Mouse (Mus musculus): ENCODE data around the gene Cyld. TPM values are rescaled to one million over a fixed set of nuclear protein-coding genes. Genes with fewer than 3 reads are reported as not detected.
"Not testable (repeated sequence)": the region's sequence is repeated elsewhere in the genome, so short reads cannot be mapped to it uniquely, and the experiment has no call there.

The Cyld gene
- 14.3 and 16.8 TPM in 2 replicates for polyA plus RNA-seq (2015; fragmentation: Nextera tagmentation; extraction: Ambion mirVana)

DNA sequence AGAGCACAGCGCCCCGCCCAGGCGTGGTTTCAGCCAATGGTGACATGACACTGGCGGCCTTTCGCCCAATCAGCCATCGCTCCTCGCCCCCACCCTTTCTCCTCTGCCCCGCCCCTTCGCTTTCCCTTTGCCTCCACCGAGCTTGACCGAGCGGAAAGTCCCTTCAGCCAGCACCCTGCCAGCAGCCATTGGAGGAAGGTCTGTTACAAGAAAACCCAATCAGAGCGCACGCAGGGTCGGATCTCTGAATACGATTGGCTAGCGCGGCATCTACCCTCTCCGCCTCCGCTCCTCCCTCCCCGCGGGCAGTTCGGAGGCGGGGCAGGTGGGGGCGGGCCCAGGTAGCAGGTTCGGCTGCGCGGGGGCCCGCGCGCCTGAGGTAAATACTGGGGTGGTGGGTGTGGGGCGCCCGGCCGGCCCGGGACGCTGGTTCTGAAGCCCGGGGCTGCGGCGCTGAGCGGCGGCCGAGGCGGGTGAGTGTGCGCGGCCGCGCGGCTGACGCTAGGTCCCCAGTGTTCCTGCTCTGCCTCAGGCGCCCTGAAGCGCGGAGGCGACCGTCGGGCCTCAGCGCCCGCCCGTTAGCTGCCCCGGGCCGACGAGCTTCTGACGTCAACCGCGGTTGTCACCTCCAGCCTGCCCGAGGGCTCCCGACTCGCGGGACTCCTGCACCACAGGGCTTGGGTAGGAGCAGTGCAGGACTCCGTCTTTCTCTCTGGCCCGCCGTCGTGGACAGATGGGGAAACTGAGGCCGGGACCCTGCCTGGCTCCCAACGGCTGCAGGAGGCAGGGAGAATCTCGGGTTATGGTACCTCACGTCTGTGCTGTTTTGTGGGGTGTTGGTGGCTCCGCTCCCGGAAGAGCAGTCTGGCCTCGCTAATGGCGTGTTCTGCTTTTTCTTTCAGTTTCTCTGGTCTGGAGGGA lies at the start of gene Cyld:
Cyld (plus strand) TSS at position 308 of the 921 bp plus-strand sequence.
- Histone ChIP-seq H3K4me3 (peak within 1 kb of the TSS; percentile 91), H3K27ac (replicated peaks) (peak within 1 kb of the TSS; percentile 77)
- peak; percentile 99 for ATAC-seq (replicated peaks)

DNA sequence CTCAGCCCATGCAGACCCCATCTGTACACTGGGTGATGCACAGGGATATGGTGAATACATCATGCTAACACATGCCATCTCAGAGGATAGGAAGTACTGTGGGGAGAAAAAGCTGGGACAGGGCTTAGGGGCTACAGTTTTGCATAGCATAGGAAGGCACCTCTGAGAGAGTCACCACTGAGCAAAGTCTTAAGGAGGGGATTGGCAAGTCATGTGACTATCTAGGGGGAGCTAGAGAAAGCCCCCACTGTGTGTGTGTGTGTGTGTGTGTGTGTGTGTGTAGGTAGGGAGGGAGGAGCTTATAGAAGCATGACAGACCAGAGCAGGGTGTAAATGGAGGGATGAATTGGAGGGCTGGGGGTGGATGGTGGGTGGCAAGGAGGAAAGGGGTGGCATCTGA lies 48.5 kb upstream of the Cyld start:
- Histone ChIP-seq H3K4me2 (replicated peaks) (no peak overlapping the region), H3K27me3 (0 out of 2 replicates have a peak, but pooled peaks cover 3% of the 10 kb centered on the region), H3K9ac (replicated peaks) (no peak overlapping the region), H3K9me3 (no peaks in the 10 kb centered on the region), H3K4me1 (peaks cover 6% of the 10 kb centered on the region), H3K27ac (replicated peaks) (no peak overlapping the region), H3K36me3 (no peaks in the 10 kb centered on the region), H3K4me3 (no peak overlapping the region)
- ATAC-seq (replicated peaks), result no peak

More for the DNA sequence above, at the start of gene Cyld:
- WGBS, result under 1% methylated on average over 80 of the region's 80 CpGs
- no peaks in the 10 kb centered on the region for H3K9me3 ChIP-seq
- H3K4me2 ChIP-seq (replicated peaks), result peak within 1 kb of the TSS; percentile 67
- H3K4me1 ChIP-seq, result peaks cover 13% of the 10 kb centered on the region
- peak within 1 kb of the TSS; percentile 64 for H3K9ac ChIP-seq (replicated peaks)
- H3K36me3 ChIP-seq, result no peaks in the 10 kb centered on the region
- no peaks in the 10 kb centered on the region; the same call in 1 of the 2 replicates for H3K27me3 ChIP-seq

DNA sequence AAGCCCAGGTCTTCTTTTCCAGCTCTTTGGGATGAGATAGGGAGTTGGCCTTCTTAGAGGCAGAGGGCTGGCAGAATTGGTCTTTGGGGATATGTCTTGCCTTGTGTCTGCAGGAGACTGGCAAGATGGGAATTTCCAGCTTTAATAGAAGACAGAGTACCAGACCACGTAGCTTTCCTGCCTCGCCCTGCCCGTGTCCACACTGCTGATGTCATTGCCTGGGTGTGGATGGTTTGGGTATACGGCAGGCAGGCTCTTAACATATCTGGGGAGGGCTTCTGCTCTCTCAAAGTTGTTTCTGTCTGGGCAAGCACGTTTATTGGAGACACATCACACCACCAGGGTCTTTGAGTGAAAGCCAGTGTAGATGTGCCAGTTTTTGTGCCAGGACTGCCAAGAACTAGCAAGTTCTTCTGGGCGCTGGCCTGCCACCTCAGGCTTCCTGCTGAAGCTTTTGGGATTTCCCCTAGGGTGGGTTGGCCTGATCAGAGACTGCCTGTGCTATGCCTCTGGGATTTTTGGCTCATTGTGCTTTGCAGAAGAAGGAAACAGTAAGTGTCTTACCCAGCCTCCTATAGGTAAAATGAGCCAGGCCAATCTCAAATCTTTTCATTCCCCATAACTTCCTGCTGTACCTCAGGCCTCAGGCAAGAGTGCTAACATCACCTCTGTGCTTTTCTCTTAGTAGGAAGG lies 46.7 kb upstream of the Cyld start:
- H3K4me3 ChIP-seq, result no peak overlapping the region
- H3K4me1 ChIP-seq, result peaks cover 6% of the 10 kb centered on the region
- no peak overlapping the region for H3K4me2 ChIP-seq (replicated peaks)
- no peak overlapping the region for H3K27ac ChIP-seq (replicated peaks)
- ATAC-seq (replicated peaks), result no peak
- 77% methylated on average over 6 of the region's 6 CpGs for WGBS
- no peaks in the 10 kb centered on the region for H3K9me3 ChIP-seq
- H3K36me3 ChIP-seq, result no peaks in the 10 kb centered on the region
- 0 out of 2 replicates have a peak, but pooled peaks cover 3% of the 10 kb centered on the region for H3K27me3 ChIP-seq
- no peak overlapping the region for H3K9ac ChIP-seq (replicated peaks)

DNA sequence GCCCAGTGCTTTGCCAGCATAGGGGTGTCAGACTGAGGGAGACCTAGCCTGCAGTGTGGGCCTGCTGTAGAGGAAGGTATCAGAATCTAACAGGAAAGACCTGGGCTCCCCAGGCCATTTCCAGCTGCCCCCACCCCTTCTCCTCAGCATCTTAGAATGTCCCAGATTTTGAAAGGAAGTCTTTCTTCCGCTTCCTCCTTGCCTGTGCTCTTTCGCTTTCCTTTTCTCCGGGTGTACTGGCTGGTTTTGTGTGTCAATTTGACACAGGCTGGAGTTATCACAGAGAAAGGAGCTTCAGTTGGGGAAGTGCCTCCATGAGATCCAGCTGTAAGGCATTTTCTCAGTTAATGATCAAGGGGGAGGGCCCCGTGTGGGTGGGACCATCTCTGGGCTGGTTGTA lies 45.7 kb upstream of the Cyld start:
- H3K4me3 ChIP-seq; H3K27ac ChIP-seq (replicated peaks); H3K9ac ChIP-seq (replicated peaks); H3K27me3 ChIP-seq; H3K36me3 ChIP-seq; H3K9me3 ChIP-seq; ATAC-seq (replicated peaks); H3K4me2 ChIP-seq (replicated peaks); H3K4me1 ChIP-seq: not testable (repeated sequence)
- WGBS, result 69% methylated on average over 4 of the region's 4 CpGs

DNA sequence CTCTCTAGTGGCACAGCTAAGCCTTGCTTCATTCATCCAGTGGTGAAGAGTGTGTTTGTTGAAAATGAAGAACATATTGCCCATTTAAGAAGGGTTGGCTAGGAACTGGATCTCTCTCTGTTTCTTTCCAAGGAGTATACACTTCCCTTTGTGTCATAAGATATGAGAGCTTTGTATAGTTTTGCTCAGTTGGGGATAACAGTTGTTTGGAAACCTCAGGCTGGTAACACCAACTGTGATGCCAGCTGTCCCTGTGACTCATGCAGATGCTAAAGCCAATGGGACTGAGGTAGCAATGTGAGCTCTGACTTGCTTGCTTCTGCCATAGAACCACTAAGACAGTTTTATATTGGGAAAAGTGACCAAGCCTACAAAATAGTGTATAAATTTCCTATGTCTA lies 41.5 kb upstream of the Cyld start:
- Histone ChIP-seq H3K27ac (replicated peaks) (no peak overlapping the region), H3K4me2 (replicated peaks) (no peak overlapping the region), H3K36me3 (no peaks in the 10 kb centered on the region), H3K4me3 (no peak overlapping the region), H3K9me3 (no peaks in the 10 kb centered on the region), H3K27me3 (0 out of 2 replicates have a peak, but pooled peaks cover 3% of the 10 kb centered on the region), H3K9ac (replicated peaks) (no peak overlapping the region), H3K4me1 (no peaks in the 10 kb centered on the region)
- ATAC-seq (replicated peaks), result no peak

DNA sequence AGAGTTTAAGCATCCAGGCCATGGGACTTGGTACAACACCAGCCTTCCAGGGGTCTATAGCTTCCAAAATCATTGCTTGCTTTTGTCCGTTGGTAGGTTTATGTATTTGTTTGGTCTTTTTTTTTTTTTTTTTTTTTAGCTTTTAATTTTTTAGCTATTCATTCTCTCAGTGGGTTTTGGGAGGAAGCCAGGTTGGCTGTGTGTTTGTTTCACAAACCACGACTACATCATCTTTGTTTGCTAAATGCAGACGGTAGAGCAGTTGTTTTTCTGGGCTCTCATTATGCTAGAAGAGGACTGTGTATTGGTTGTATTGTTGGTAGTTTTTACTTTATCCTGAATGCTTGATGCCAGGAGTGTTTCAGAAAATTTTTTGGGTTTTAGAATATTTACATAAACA lies 37.0 kb upstream of the Cyld start:
- WGBS, result 45% methylated on average over 3 of the region's 3 CpGs
- H3K4me3 ChIP-seq, result no peak overlapping the region
- no peak overlapping the region for H3K9ac ChIP-seq (replicated peaks)
- H3K36me3 ChIP-seq, result no peaks in the 10 kb centered on the region
- ATAC-seq (replicated peaks), result no peak
- no peaks in the 10 kb centered on the region for H3K9me3 ChIP-seq
- H3K4me1 ChIP-seq, result no peaks in the 10 kb centered on the region
- H3K27me3 ChIP-seq, result no peaks in the 10 kb centered on the region
- no peak overlapping the region for H3K27ac ChIP-seq (replicated peaks)
- H3K4me2 ChIP-seq (replicated peaks), result no peak overlapping the region

DNA sequence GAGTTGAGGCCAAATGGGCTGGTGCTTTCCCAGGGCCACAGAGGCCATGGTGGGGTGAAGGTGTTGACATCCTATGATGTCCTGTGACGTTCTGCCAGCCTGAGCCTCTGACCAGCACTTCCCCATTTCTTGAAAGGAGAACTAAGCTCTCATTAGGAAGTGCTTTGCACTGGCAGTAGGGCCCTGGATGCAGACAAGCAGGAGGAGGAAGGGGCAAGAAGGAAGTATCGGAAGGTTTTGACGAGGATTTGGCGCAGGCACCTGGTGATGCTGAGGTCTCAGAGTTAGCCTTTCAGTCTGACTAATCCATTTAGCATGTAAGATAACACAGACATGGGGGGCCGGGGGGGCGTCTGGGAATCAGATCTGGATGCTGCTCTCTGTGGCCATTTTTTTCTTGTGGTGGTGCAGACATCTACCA lies 34.4 kb upstream of the Cyld start:
- WGBS, result 82% methylated on average over 6 of the region's 6 CpGs
- H3K9ac ChIP-seq (replicated peaks), result no peak overlapping the region
- no peak overlapping the region for H3K4me2 ChIP-seq (replicated peaks)
- no peaks in the 10 kb centered on the region for H3K36me3 ChIP-seq
- no peaks in the 10 kb centered on the region for H3K27me3 ChIP-seq
- no peak for ATAC-seq (replicated peaks)
- H3K4me1 ChIP-seq, result no peaks in the 10 kb centered on the region
- no peaks in the 10 kb centered on the region for H3K9me3 ChIP-seq
- no peak overlapping the region for H3K4me3 ChIP-seq
- no peak overlapping the region for H3K27ac ChIP-seq (replicated peaks)

DNA sequence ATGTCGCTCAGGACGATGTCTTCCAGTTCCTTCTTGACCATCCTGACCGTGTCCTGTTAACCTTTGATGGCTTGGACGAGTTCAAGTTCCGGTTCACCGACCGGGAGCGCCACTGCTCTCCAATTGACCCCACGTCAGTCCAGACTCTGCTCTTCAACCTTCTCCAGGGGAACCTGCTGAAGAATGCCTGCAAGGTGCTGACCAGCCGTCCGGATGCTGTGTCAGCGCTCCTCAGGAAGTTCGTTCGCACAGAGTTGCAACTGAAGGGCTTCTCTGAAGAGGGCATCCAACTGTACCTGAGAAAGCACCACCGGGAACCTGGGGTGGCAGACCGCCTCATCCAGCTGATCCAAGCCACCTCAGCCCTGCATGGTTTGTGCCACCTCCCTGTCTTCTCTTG lies 32.7 kb upstream of the Cyld start:
- WGBS, result 85% methylated on average over 16 of the region's 16 CpGs
- ATAC-seq (replicated peaks), result no peak
- Histone ChIP-seq H3K4me1 (peaks cover 12% of the 10 kb centered on the region), H3K4me2 (replicated peaks) (no peak overlapping the region), H3K36me3 (no peaks in the 10 kb centered on the region), H3K9ac (replicated peaks) (no peak overlapping the region), H3K4me3 (no peak overlapping the region), H3K27me3 (no peaks in the 10 kb centered on the region), H3K27ac (replicated peaks) (no peak overlapping the region), H3K9me3 (no peaks in the 10 kb centered on the region)

DNA sequence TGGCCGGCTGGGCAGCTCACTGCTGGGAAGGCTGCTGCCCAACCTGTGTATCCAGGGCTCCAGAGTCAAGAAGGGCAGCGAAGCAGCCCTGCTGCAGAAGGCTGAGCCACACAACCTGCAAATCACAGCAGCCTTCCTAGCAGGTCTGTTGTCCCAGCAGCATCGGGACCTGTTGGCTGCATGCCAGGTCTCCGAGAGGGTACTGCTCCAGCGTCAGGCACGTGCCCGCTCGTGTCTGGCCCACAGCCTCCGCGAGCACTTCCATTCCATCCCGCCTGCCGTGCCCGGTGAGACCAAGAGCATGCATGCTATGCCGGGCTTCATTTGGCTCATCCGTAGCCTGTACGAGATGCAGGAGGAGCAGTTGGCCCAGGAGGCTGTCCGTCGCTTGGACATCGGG lies 31.9 kb upstream of the Cyld start:
- ATAC-seq (replicated peaks), result no peak
- no peak overlapping the region for H3K4me2 ChIP-seq (replicated peaks)
- no peaks in the 10 kb centered on the region for H3K27me3 ChIP-seq

DNA sequence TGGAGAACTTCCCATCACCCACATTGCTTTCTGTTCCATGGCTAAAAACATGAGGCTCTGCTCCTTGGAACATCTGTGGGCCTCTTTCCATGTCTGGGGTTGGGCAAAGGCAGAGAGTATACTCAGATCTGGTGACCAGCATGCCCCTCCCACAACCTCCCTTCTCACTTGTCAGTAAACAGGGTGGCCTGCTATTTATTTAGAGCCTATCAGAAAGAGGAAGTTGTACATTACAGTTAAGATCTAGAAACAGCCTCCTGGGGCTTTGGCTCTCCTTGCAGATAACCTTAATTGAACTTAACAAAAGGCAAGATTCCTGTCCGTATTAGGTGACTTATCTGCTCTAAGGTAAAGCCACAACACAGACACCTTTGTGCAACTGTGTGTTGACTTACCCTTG lies 30.4 kb upstream of the Cyld start:
- Histone ChIP-seq H3K4me2 (replicated peaks) (no peak overlapping the region), H3K4me1 (peaks cover 12% of the 10 kb centered on the region), H3K4me3 (no peak overlapping the region), H3K36me3 (no peaks in the 10 kb centered on the region), H3K9me3 (no peaks in the 10 kb centered on the region), H3K27me3 (no peaks in the 10 kb centered on the region), H3K9ac (replicated peaks) (no peak overlapping the region), H3K27ac (replicated peaks) (no peak overlapping the region)
- 74% methylated on average over 1 of the region's 1 CpGs for WGBS
- no peak for ATAC-seq (replicated peaks)

More for the DNA sequence above, 31.9 kb upstream of the Cyld start:
- Histone ChIP-seq H3K36me3 (no peaks in the 10 kb centered on the region), H3K9me3 (no peaks in the 10 kb centered on the region), H3K9ac (replicated peaks) (no peak overlapping the region), H3K27ac (replicated peaks) (no peak overlapping the region), H3K4me1 (peaks cover 12% of the 10 kb centered on the region), H3K4me3 (no peak overlapping the region)
- 69% methylated on average over 19 of the region's 19 CpGs for WGBS

DNA sequence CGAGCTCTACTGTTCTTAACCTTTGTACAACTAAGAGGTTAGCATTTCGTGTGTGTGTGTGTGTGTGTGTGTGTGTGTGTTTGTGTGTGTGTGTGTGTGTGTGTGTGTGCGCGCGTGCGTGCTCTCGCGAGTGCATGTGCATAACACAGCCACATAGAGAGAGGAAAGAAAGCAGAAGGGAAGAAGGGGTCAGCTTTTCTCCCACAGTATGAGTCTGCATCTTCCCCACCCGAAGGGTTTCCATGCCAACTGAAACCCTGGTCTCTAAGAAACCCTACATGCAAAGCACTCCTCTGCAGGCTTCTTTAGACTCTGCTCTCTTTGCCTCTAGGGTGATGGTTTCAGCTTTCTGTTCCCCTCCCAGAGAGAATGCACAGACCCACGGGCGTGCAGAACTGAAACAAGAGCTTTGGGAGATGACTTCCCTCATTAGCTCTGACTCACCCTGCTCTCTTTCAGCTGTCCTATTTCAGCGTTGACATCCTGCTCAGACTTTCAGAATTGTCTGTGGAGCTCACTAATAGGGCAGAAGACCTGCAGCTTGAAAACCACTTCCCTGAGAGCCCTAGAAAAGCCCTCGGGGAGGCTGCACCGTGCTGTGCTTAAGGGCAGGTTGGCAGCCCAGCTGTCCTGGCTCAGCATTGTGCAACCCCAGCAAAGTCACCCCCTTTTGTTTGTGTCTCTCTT lies 28.3 kb upstream of the Cyld start:
- H3K27me3 ChIP-seq, result no peaks in the 10 kb centered on the region
- H3K9ac ChIP-seq (replicated peaks), result no peak overlapping the region
- ATAC-seq (replicated peaks), result peak; percentile 77
- H3K4me2 ChIP-seq (replicated peaks), result no peak overlapping the region
- H3K4me1 ChIP-seq, result peaks cover 12% of the 10 kb centered on the region
- H3K9me3 ChIP-seq, result no peaks in the 10 kb centered on the region
- no peak overlapping the region for H3K4me3 ChIP-seq
- peak overlapping the region; percentile 52 for H3K27ac ChIP-seq (replicated peaks)
- H3K36me3 ChIP-seq, result no peaks in the 10 kb centered on the region
- WGBS, result 47% methylated on average over 14 of the region's 14 CpGs

DNA sequence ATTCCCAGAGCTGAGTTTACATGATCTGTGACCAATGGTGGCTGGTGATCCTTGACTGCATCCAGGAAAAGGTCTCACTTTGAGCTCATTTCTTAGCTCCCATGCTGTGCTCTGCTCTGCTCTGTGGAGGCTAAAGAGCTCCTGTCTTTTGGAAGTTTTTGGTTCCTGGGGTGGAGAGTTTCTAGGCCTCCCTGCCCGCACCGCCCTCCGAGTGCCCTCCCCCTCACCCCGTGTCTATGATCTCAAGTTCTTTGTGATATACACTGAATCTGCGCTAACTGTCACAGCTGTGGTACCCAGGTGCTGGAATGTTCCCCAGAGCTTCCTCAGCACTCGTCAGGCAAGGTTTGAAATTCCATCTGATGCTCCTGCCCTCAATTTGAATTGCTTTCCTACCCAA lies 26.0 kb upstream of the Cyld start:
- H3K9me3 ChIP-seq, result no peaks in the 10 kb centered on the region
- H3K27me3 ChIP-seq, result no peaks in the 10 kb centered on the region
- no peak overlapping the region for H3K9ac ChIP-seq (replicated peaks)
- ATAC-seq (replicated peaks), result no peak
- H3K36me3 ChIP-seq, result no peaks in the 10 kb centered on the region
- WGBS, result 71% methylated on average over 6 of the region's 6 CpGs
- peaks cover 12% of the 10 kb centered on the region for H3K4me1 ChIP-seq
- H3K27ac ChIP-seq (replicated peaks), result no peak overlapping the region
- no peak overlapping the region for H3K4me2 ChIP-seq (replicated peaks)
- H3K4me3 ChIP-seq, result no peak overlapping the region
